Comparison of ENCODE assay signal across 25 mouse cellular contexts in genomic region chr13:95477173-95477572, GRCm38 (mm10). TPM values are rescaled to one million over a fixed set of nuclear protein-coding genes. Genes with fewer than 3 reads are reported as not detected.
"Had no signal": no experiment of that assay in that cellular context is flagged by ENCODE, and none has a peak within 500 bp of the region (broad histone marks: within the 10 kb centered on the region; RNA-seq: fewer than 3 reads in every experiment).

No protein-coding gene starts in this region.

- H3K36me3 ChIP-seq: lung, embryonic 15.5 days; midbrain, embryonic 13.5 days; midbrain, embryonic 15.5 days; neural tube, embryonic 13.5 days; neural tube, embryonic 15.5 days had no signal

- H3K9me3 ChIP-seq: lung, embryonic 15.5 days; midbrain, embryonic 13.5 days; midbrain, embryonic 15.5 days; neural tube, embryonic 13.5 days; neural tube, embryonic 15.5 days had no signal

- DNase-seq: lung, adult 2 months; lung, postnatal 14 days; lung, postnatal 36 days; retina, postnatal 1 day; right cerebral cortex, adult 18-20 months; right cerebral cortex, postnatal 25 days; right cerebral cortex, postnatal 4 days; spleen, adult 18-20 months; thymus, adult 18-20 months; thymus, postnatal 14 days; thymus, postnatal 36 days had no signal

- H3K4me1 ChIP-seq: lung, embryonic 15.5 days; midbrain, embryonic 13.5 days; midbrain, embryonic 15.5 days; neural tube, embryonic 13.5 days; neural tube, embryonic 15.5 days had no signal

- H3K27me3 ChIP-seq: lung, embryonic 15.5 days; midbrain, embryonic 13.5 days; midbrain, embryonic 15.5 days; neural tube, embryonic 13.5 days; neural tube, embryonic 15.5 days had no signal

- H3K9ac ChIP-seq: lung, embryonic 15.5 days; midbrain, embryonic 13.5 days; midbrain, embryonic 15.5 days; neural tube, embryonic 13.5 days; neural tube, embryonic 15.5 days had no signal

- H3K4me2 ChIP-seq: lung, embryonic 15.5 days; midbrain, embryonic 11.5 days; midbrain, embryonic 13.5 days; midbrain, embryonic 15.5 days; neural tube, embryonic 13.5 days; neural tube, embryonic 15.5 days had no signal

- H3K4me3 ChIP-seq: lung, embryonic 15.5 days; midbrain, embryonic 13.5 days; midbrain, embryonic 15.5 days; myocyte; neural tube, embryonic 13.5 days; neural tube, embryonic 15.5 days had no signal

- H3K27ac ChIP-seq: lung, embryonic 15.5 days; macrophage; midbrain, embryonic 13.5 days; midbrain, embryonic 15.5 days; neural tube, embryonic 13.5 days; neural tube, embryonic 15.5 days had no signal

- ATAC-seq: lung, postnatal 0 days; midbrain, embryonic 13.5 days; midbrain, embryonic 15.5 days had no signal

RNA-seq across cellular contexts. Expression of gene S100z, which starts 1.3 kb away (rescaled TPM):
- total RNA-seq: megakaryocyte, adult 5-6 weeks had no signal
- polyA plus RNA-seq: liver, embryonic 16.5 days; lung, adult 2 months; lung, embryonic 15.5 days; lung, postnatal 0 days; macrophage; midbrain, embryonic 11.5 days; midbrain, embryonic 13.5 days; midbrain, embryonic 15.5 days; myocyte; neural tube, embryonic 11.5 days; neural tube, embryonic 13.5 days; neural tube, embryonic 15.5 days; small intestine, adult 2 months; stomach, embryonic 14.5 days had no signal

RNA-seq across cellular contexts. Expression of gene Crhbp, which starts 32.4 kb away (rescaled TPM):
- total RNA-seq: megakaryocyte, adult 5-6 weeks had no signal
- polyA plus RNA-seq: lung, adult 2 months; lung, postnatal 0 days; macrophage; small intestine, adult 2 months had no signal

RNA-seq across cellular contexts. Expression of gene F2rl1, which starts 47.9 kb away (rescaled TPM):
- polyA plus RNA-seq: macrophage; myocyte; neural tube, embryonic 11.5 days; neural tube, embryonic 13.5 days had no signal
